Mouse (Mus musculus): ENCODE data around the gene Sfxn5.

DNA sequence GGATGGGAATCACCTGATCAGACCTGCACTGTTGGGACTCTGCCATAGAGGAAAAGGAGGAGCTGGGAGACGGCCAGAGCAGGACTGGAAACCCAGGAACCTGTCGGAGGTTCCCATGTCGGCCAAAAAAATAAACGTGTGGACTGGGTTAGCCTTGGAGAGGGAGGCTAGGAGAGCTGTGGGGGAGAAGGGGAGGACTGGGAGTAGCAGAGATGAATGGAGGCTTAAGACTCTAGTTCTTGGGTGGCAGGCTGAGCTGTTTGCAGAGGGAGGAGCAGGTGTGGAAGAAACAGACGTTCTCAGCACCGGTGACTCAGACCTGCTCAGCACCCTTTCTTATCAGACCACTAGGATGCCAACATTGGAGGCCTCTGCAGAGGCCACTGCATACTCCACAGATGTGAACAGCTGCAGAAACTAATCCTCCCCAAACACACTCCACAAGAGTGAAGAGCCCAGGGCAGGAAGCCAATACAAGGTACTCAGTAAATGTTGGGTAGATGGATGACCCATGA lies 1.9 kb downstream of the Sfxn5 start:
- TF ChIP-seq POLR2A (IDR thresholded peaks at IDR 0.05; ENCODE audit: borderline replicate concordance, insufficient read depth, low read length) (0 out of 2 replicates have a peak, but pooled peaks have one; percentile 10), CTCF (IDR thresholded peaks at IDR 0.05; ENCODE audit: borderline replicate concordance, insufficient read depth, low read depth, low read length) (no peak)
